Mouse (Mus musculus) myocyte (in vitro differentiated cells): ENCODE data around the gene Rai1. TPM values are rescaled to one million over a fixed set of nuclear protein-coding genes. Genes with fewer than 3 reads are reported as not detected.

Source experiments
- H3K27me3 ChIP-seq: one replicate; pipeline ENCODE4 v1.6.1; 2011; ENCODE audit not compliant: control insufficient read depth, insufficient read depth, insufficient read length
- H3K36me3 ChIP-seq: one replicate; pipeline ENCODE4 v1.6.1; 2011; ENCODE audit not compliant: control insufficient read depth, insufficient read depth
- H3K4me2 ChIP-seq: one replicate; pipeline ENCODE4 v1.6.1; 2011; ENCODE audit warnings: low read depth, control low read depth
- H3K4me3 ChIP-seq: one replicate; pipeline ENCODE4 v1.5.1; 2011; ENCODE audit warnings: mild to moderate bottlenecking, control low read depth, moderate library complexity
- H3K79me2 ChIP-seq: one replicate; pipeline ENCODE4 v1.6.1; 2011; ENCODE audit not compliant: control insufficient read depth, insufficient read depth
- H3ac ChIP-seq: one replicate; pipeline ENCODE4 v1.6.1; 2011; ENCODE audit not compliant: control insufficient read depth, insufficient read length
- CEBPB ChIP-seq: IDR thresholded peaks from 2 replicates; pipeline ENCODE4 v1.6.1; 2011; ENCODE audit warnings: mild to moderate bottlenecking, moderate library complexity; ENCODE audit not compliant: poor library complexity, insufficient read depth, severe bottlenecking
- E2F4 ChIP-seq: IDR thresholded peaks from one replicate; pipeline ENCODE4 v1.6.1; 2011; ENCODE audit warnings: mild to moderate bottlenecking, control low read depth, moderate library complexity; ENCODE audit not compliant: insufficient read depth
- MAX ChIP-seq: IDR thresholded peaks from one replicate; pipeline ENCODE4 v1.6.1; 2011; ENCODE audit warnings: low read depth, mild to moderate bottlenecking, control low read depth
- MYOD1 ChIP-seq, 3 experiments: IDR thresholded peaks; one replicate each; pipeline ENCODE4 v1.6.1; 2011; ENCODE audit warnings: control low read depth in 2 of 3, low read depth in 2 of 3, mild to moderate bottlenecking in 2 of 3, moderate library complexity in 1 of 3; ENCODE audit not compliant: insufficient read length in 2 of 3, control insufficient read depth in 1 of 3
- MYOG ChIP-seq, 3 experiments: IDR thresholded peaks; one replicate each; pipeline ENCODE4 v1.6.1; 2011; ENCODE audit warnings: control low read depth in 2 of 3, low read depth in 2 of 3, mild to moderate bottlenecking in 2 of 3; ENCODE audit not compliant: insufficient read length in 2 of 3, control insufficient read depth in 1 of 3, insufficient read depth in 1 of 3
- POLR2A ChIP-seq: IDR thresholded peaks from one replicate; pipeline ENCODE4 v1.6.1; 2011; ENCODE audit warnings: low read depth, mild to moderate bottlenecking, control low read depth, moderate library complexity; ENCODE audit not compliant: insufficient read length
- POLR2AphosphoS2 ChIP-seq: IDR thresholded peaks from one replicate; pipeline ENCODE4 v1.6.1; 2011; ENCODE audit warnings: low read depth, control low read depth; ENCODE audit not compliant: insufficient read length
- REST ChIP-seq: IDR thresholded peaks from one replicate; pipeline ENCODE4 v1.6.1; 2011; ENCODE audit warnings: mild to moderate bottlenecking, control low read depth, moderate library complexity; ENCODE audit not compliant: insufficient read depth, insufficient read length
- SRF ChIP-seq: IDR thresholded peaks from one replicate; pipeline ENCODE4 v1.6.1; 2011; ENCODE audit warnings: low read depth; ENCODE audit not compliant: control insufficient read depth, insufficient read length
- TCF12 ChIP-seq: IDR thresholded peaks from one replicate; pipeline ENCODE4 v1.6.1; 2011; ENCODE audit warnings: mild to moderate bottlenecking, control low read depth; ENCODE audit not compliant: poor library complexity, insufficient read depth, severe bottlenecking
- TCF3 ChIP-seq: IDR thresholded peaks from one replicate; pipeline ENCODE4 v1.6.1; 2011; ENCODE audit warnings: low read depth, control low read depth; ENCODE audit not compliant: insufficient read length
- USF1 ChIP-seq: IDR thresholded peaks from one replicate; pipeline ENCODE4 v1.6.1; 2011; ENCODE audit warnings: low read depth, mild to moderate bottlenecking, control low read depth, moderate library complexity
- polyA plus RNA-seq: library from polyadenylated mRNA; unstranded; fragments of >200 nt; fragmentation: generic; extraction: Trizol; gene quantifications from one replicate; pipeline ENCODE4 v1.2.1, GENCODE M21; 2012; ENCODE audit warnings: missing spikeins

The Rai1 gene
- polyA plus RNA-seq = 26.0 TPM

DNA sequence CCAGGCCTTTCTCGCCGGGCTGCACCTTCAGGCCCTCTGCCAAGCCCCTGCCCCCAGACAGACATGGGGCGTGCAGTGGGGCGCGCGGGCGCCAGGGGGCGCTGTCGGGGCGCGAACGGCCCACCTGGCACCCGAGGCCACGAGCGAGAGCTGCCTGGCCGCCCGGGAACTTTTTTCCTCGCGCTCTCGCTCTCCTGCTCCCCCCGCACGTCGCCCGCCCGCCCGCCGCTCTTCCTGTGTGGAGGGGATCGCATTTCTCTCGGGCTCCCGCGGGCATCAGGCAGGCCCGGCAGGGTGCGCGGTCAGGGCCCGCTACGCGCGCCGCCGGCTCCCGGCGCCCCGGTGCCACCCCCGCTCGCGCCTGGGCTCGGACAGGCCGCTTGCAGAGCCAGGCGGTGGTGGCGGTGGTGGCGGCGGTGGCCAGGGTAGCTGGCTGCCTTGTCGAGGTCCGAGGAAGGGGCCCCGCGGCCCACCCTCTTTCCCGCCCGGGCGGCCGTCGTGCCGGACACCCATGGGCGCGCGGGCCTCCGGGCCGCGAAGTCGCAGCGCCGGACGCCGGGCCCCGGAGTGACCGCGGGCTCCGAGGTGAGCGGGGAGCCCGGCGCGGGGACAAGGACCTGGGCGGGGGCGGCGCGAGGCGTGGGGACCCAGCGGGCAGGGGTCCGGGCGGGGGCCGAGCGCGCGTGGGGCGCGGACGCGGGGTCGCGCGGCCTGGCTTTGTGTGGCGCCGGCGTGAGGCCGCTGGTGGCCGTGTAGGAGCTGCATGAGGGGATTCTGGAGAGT, at the start of gene Rai1:
Gene Rai1 (plus strand): TSS at position 204 of the 783 bp plus-strand sequence.
- peaks cover 43% of the 10 kb centered on the region for H3K79me2 ChIP-seq
- H3ac ChIP-seq = peak within 1 kb of the TSS; percentile 98
- no peaks in the 10 kb centered on the region for H3K36me3 ChIP-seq
- no peaks in the 10 kb centered on the region for H3K27me3 ChIP-seq
- H3K4me2 ChIP-seq = peak within 1 kb of the TSS; percentile 72
- TF ChIP-seq E2F4 (no peak), REST (no peak), TCF12 (no peak), USF1 (no peak), SRF (no peak), MYOD1 (IDR thresholded peaks at IDR 0.05; ENCODE audit: control insufficient read depth in 1 of 3, insufficient read length in 2 of 3, low read depth in 2 of 3) (peak in 2 of 3 experiments; percentile 34 to 64), POLR2A (peak; percentile 73), TCF3 (no peak), CEBPB (no peak), MAX (no peak), POLR2AphosphoS2 (peak; percentile 45), MYOG (IDR thresholded peaks at IDR 0.05; ENCODE audit: control insufficient read depth in 1 of 3, insufficient read depth in 1 of 3, insufficient read length in 2 of 3, low read depth in 2 of 3) (peak in 2 of 3 experiments; percentile 33 to 67)
- peak within 1 kb of the TSS; percentile 61 for H3K4me3 ChIP-seq

DNA sequence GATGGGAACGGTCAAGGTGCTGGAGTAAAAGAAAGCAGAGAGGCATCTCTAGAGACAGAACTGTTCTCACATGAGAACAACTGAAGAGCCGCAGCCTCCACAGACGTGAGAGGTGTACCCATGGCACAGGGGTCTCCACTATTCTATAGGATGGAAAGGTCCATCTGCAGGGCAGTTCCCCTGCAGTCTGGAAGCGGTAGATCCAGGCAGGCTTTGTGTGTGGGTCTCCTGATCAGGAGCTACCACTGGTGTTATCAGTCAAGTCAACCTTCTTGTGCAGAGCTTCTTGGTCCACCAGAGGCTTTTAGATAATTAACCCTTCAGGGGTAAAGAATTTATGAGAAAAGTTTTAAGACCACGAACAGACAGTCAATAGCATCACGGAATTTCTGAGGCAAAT, 48.3 kb upstream of the Rai1 start:
- no peaks in the 10 kb centered on the region for H3K79me2 ChIP-seq
- H3K4me3 ChIP-seq = no peak overlapping the region
- no peak overlapping the region for H3K4me2 ChIP-seq
- TF ChIP-seq TCF12 = no peak
- no peaks in the 10 kb centered on the region for H3K36me3 ChIP-seq
- H3K27me3 ChIP-seq = peaks cover 41% of the 10 kb centered on the region
- H3ac ChIP-seq = no peak overlapping the region

DNA sequence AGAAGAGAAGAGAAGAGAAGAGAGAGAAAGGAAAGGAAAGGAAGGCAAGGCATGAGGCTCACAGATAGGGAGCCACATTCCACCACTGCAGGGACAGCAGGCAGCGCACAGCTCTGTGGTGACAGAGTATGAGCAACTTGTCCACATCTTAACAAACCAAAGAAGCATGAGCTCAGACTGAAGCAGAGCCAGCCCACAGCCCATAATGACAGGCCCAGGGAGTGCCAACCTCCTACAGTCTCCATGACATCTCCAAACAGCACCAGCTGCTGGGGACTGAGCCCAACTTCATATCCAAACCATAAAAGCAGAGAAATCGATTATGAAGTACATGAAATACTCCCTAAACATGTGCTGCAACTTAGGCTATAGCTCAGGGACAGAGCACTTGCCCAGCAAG, 46.8 kb upstream of the Rai1 start:
- Histone ChIP-seq H3K4me2 (no peak overlapping the region), H3K4me3 (no peak overlapping the region), H3K27me3 (peaks cover 43% of the 10 kb centered on the region), H3K79me2 (no peaks in the 10 kb centered on the region), H3K36me3 (no peaks in the 10 kb centered on the region), H3ac (no peak overlapping the region)
- TF ChIP-seq E2F4 = no peak
- no peak for TF ChIP-seq POLR2AphosphoS2
- no peak for TF ChIP-seq SRF
- TF ChIP-seq CEBPB = no peak
- no peak for TF ChIP-seq POLR2A
- no peak for TF ChIP-seq USF1
- no peak for TF ChIP-seq TCF12
- no peak for TF ChIP-seq REST
- no peak for TF ChIP-seq MYOD1 (IDR thresholded peaks at IDR 0.05; ENCODE audit: control insufficient read depth in 1 of 3, insufficient read length in 2 of 3, low read depth in 2 of 3)
- TF ChIP-seq TCF3 = no peak
- no peak for TF ChIP-seq MYOG (IDR thresholded peaks at IDR 0.05; ENCODE audit: control insufficient read depth in 1 of 3, insufficient read depth in 1 of 3, insufficient read length in 2 of 3, low read depth in 2 of 3)
- no peak for TF ChIP-seq MAX

DNA sequence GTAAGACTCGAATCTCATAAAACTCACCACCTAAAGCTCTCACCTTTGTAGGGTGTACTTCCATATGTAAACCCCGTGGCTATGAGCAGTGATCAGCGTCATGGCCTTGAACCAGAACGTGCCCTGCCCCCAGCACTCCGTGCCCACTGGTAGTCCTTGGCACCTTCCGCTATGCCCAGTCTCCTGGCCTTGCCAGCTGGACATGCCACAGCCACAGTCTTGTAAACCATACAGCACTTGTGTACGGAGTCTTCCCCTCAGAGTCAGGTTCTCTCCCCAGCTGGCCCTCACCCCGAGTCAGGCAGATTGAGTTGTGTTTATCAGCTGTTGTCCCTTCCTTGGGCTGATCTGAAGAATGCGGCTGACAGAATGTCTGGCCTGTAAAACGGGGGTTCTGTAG, 46.4 kb upstream of the Rai1 start:
- Histone ChIP-seq H3K4me2 (no peak overlapping the region), H3K27me3 (peaks cover 40% of the 10 kb centered on the region), H3K4me3 (no peak overlapping the region), H3ac (no peak overlapping the region), H3K36me3 (no peaks in the 10 kb centered on the region), H3K79me2 (no peaks in the 10 kb centered on the region)
- TF ChIP-seq TCF12 = no peak
- no peak for TF ChIP-seq REST
- peak in 1 of 3 experiments; percentile 27 for TF ChIP-seq MYOG (IDR thresholded peaks at IDR 0.05; ENCODE audit: control insufficient read depth in 1 of 3, insufficient read depth in 1 of 3, insufficient read length in 2 of 3, low read depth in 2 of 3)

DNA sequence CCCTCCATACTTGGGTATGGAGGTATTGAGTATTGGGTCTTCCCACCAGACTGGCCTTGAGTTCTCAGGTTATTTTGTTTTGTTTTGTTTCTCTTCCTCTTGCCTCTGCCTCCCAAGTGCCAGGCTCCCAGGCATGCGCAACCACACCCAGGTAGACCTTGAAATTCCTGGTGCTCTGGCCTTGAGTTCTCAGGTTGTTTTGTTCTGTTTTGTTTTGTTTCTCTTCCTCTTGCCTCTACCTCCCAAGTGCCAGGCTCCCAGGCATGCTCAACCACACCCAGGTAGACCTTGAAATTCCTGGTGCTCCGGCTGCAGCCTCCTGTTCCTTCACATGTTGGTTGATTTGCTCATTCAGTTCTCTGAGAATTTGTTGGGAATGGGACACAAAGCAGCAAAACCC, 44.8 kb upstream of the Rai1 start:
- H3ac ChIP-seq = no peak overlapping the region
- no peaks in the 10 kb centered on the region for H3K36me3 ChIP-seq
- peaks cover 40% of the 10 kb centered on the region for H3K27me3 ChIP-seq
- no peak for TF ChIP-seq SRF
- no peak for TF ChIP-seq E2F4
- no peak for TF ChIP-seq MAX
- TF ChIP-seq TCF3 = no peak
- TF ChIP-seq TCF12 = no peak
- TF ChIP-seq CEBPB = no peak
- no peak for TF ChIP-seq MYOG (IDR thresholded peaks at IDR 0.05; ENCODE audit: control insufficient read depth in 1 of 3, insufficient read depth in 1 of 3, insufficient read length in 2 of 3, low read depth in 2 of 3)
- TF ChIP-seq REST = no peak
- no peak for TF ChIP-seq POLR2AphosphoS2
- no peak for TF ChIP-seq POLR2A
- TF ChIP-seq USF1 = no peak
- TF ChIP-seq MYOD1 (IDR thresholded peaks at IDR 0.05; ENCODE audit: control insufficient read depth in 1 of 3, insufficient read length in 2 of 3, low read depth in 2 of 3) = no peak
- H3K4me2 ChIP-seq = no peak overlapping the region
- no peaks in the 10 kb centered on the region for H3K79me2 ChIP-seq
- no peak overlapping the region for H3K4me3 ChIP-seq
